Mouse (Mus musculus) heart, embryonic 16.5 days (tissue): ENCODE data around the gene Mpzl1. TPM values are rescaled to one million over a fixed set of nuclear protein-coding genes. Genes with fewer than 3 reads are reported as not detected.

Source experiments
- ATAC-seq: fragments of 200-750 bp; cut with Nextera tagmentation; replicated peaks from 2 replicates; pipeline ENCODE4 v1.8.0; 2017; ENCODE audit warnings: moderate number of reproducible peaks; ENCODE audit not compliant: insufficient read depth, low FRiP score; ENCODE audit errors: extremely low read depth
- H3K27ac ChIP-seq: fragments of 300-500 bp; sonication (generic); 2 replicates; pipeline ENCODE4 v1.5.1; 2014; ENCODE audit warnings: mild to moderate bottlenecking, low read length, control low read depth, moderate library complexity
- H3K27me3 ChIP-seq: fragments of 300-500 bp; sonication (generic); 2 replicates; pipeline ENCODE4 v1.6.1; 2014; ENCODE audit warnings: low read length, mixed read lengths; ENCODE audit not compliant: control insufficient read depth, insufficient read depth
- H3K36me3 ChIP-seq: fragments of 300-500 bp; sonication (generic); 2 replicates; pipeline ENCODE4 v1.6.1; 2014; ENCODE audit not compliant: control insufficient read depth, insufficient read depth
- H3K4me1 ChIP-seq: fragments of 300-500 bp; sonication (generic); 2 replicates; pipeline ENCODE4 v1.6.1; 2014; ENCODE audit warnings: low read length, mixed read lengths; ENCODE audit not compliant: control insufficient read depth, insufficient read depth
- H3K4me2 ChIP-seq: fragments of 300-500 bp; sonication (generic); 2 replicates; pipeline ENCODE4 v1.6.1; 2014; ENCODE audit warnings: low read depth, mild to moderate bottlenecking, control low read depth, low read length
- H3K4me3 ChIP-seq: fragments of 300-500 bp; sonication (generic); 2 replicates; pipeline ENCODE4 v1.5.1; 2014; ENCODE audit warnings: mild to moderate bottlenecking, control low read depth, low read length
- H3K9ac ChIP-seq: fragments of 300-500 bp; sonication (generic); 2 replicates; pipeline ENCODE4 v1.6.1; 2014; ENCODE audit warnings: low read length, control low read depth
- H3K9me3 ChIP-seq: fragments of 300-500 bp; sonication (generic); replicated peaks from 2 replicates; pipeline ENCODE4 v1.6.1; 2016; ENCODE audit warnings: low read length; ENCODE audit not compliant: control insufficient read depth
- WGBS: fragments of 180-500 bp; shearing (Covaris S2); extraction: QIAGEN DNeasy Blood & Tissue Kit; methylation state at CpG from one replicate; pipeline ENCODE4 v1.1.7; 2014; 5-methylcytosine and 5-hydroxymethylcytosine counted together
- polyA plus RNA-seq: library from polyadenylated mRNA; unstranded; fragments of >200 nt; fragmentation: Nextera tagmentation; extraction: Ambion mirVana; gene quantifications from 2 replicates; pipeline ENCODE4 v1.2.1, GENCODE M21; 2015

Gene Mpzl1
- polyA plus RNA-seq, 1 experiment from 2014 or later = 95.3 TPM

DNA sequence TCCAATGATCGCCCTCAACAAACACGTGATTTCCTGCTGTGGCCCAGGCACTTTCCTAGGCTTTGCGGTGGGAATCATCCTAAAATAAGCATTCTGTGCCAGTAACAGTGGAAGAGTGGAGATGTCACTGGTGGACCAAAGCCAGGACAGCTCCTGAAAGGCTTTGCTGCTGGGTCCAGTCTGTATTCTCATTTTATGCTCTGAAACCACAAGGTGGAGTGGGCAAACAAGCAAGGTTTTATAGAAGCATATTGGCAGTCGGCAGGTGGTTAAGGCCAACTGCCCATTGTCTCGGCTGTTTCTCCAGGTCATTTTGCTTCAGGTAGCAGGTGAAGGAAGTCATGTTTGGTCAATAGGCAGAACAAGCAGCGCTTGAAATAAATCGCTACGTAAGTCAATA, 3.2 kb downstream of the Mpzl1 start:
- Histone ChIP-seq H3K27ac (no peak overlapping the region), H3K4me1 (peaks cover 26% of the 10 kb centered on the region), H3K4me2 (no peak overlapping the region), H3K27me3 (no peaks in the 10 kb centered on the region), H3K4me3 (no peak overlapping the region), H3K9me3 (no peaks in the 10 kb centered on the region), H3K36me3 (no peaks in the 10 kb centered on the region), H3K9ac (no peak overlapping the region)
- 77% methylated on average over 8 of the region's 8 CpGs for WGBS
- no peak for ATAC-seq

- Histone ChIP-seq H3K27ac (no peak overlapping the region), H3K27me3 (no peaks in the 10 kb centered on the region), H3K9me3 (no peaks in the 10 kb centered on the region), H3K36me3 (no peaks in the 10 kb centered on the region), H3K4me3 (no peak overlapping the region), H3K4me2 (no peak overlapping the region), H3K9ac (no peak overlapping the region), H3K4me1 (peaks cover 24% of the 10 kb centered on the region; the same call in 1 of the 2 replicates)
- ATAC-seq = no peak
- 45% methylated on average over 8 of the region's 8 CpGs for WGBS
Measured at GRCm38 (mm10) chr1:165629975-165630374, 4.4 kb downstream of the Mpzl1 start.

GRCm38 (mm10) chr1:165628603-165629002, 5.7 kb downstream of the Mpzl1 start:
- Histone ChIP-seq H3K9ac (no peak overlapping the region), H3K27ac (no peak overlapping the region), H3K4me2 (no peak overlapping the region), H3K4me3 (no peak overlapping the region), H3K27me3 (no peaks in the 10 kb centered on the region), H3K9me3 (no peaks in the 10 kb centered on the region), H3K4me1 (peaks cover 23% of the 10 kb centered on the region; the same call in 1 of the 2 replicates), H3K36me3 (no peaks in the 10 kb centered on the region)
- 24% methylated on average over 1 of the region's 1 CpGs for WGBS
- no peak for ATAC-seq

DNA sequence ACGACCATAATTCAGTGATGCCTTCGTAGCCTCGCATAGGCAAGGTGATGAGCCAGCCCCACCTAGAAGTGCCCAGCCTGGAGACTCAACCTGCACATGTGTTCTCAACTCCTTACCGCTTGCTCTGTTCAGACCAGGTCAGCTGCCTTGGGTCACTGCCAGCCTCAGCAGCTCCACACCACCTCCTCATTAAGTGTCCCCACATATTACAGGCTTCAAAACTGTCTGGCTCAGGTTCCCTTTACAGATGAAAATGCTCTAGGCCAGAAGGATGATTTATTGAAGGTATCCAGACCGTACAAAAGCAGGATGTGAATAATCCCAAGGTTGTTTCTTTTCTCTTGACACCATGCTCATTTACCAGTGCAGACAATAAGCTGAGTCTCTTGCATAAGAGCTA, 8.4 kb downstream of the Mpzl1 start:
- Histone ChIP-seq H3K27ac (no peak overlapping the region; the same call in 1 of the 2 replicates), H3K4me1 (peaks cover 16% of the 10 kb centered on the region; the same call in 1 of the 2 replicates), H3K4me3 (no peak overlapping the region), H3K27me3 (no peaks in the 10 kb centered on the region), H3K9me3 (no peaks in the 10 kb centered on the region), H3K4me2 (no peak overlapping the region), H3K9ac (no peak overlapping the region), H3K36me3 (peaks cover 3% of the 10 kb centered on the region; the same call in 1 of the 2 replicates)
- WGBS = 73% methylated on average over 5 of the region's 5 CpGs
- no peak for ATAC-seq

- Histone ChIP-seq H3K4me2 (no peak overlapping the region), H3K36me3 (peaks cover 3% of the 10 kb centered on the region; the same call in 1 of the 2 replicates), H3K27ac (no peak overlapping the region), H3K4me3 (no peak overlapping the region), H3K27me3 (no peaks in the 10 kb centered on the region), H3K4me1 (peaks cover 12% of the 10 kb centered on the region; the same call in 1 of the 2 replicates), H3K9ac (no peak overlapping the region), H3K9me3 (no peaks in the 10 kb centered on the region)
- no peak for ATAC-seq
- 76% methylated on average over 5 of the region's 5 CpGs for WGBS
Measured at GRCm38 (mm10) chr1:165625058-165625457, 9.3 kb downstream of the Mpzl1 start.

GRCm38 (mm10) chr1:165618201-165618624, 16.1 kb downstream of the Mpzl1 start:
- H3K4me1 ChIP-seq = peaks cover 29% of the 10 kb centered on the region
- H3K9ac ChIP-seq = peak overlapping the region; percentile 11
- H3K4me2 ChIP-seq = peak overlapping the region; percentile 58
- H3K4me3 ChIP-seq = peak overlapping the region; percentile 24; the same call in 1 of the 2 replicates
- 33% methylated on average over 9 of the region's 9 CpGs for WGBS
- H3K9me3 ChIP-seq = peaks cover 5% of the 10 kb centered on the region
- peak overlapping the region; percentile 91 for H3K27ac ChIP-seq
- peak; percentile 77 for ATAC-seq
- H3K36me3 ChIP-seq = peaks cover 22% of the 10 kb centered on the region
- no peaks in the 10 kb centered on the region for H3K27me3 ChIP-seq

DNA sequence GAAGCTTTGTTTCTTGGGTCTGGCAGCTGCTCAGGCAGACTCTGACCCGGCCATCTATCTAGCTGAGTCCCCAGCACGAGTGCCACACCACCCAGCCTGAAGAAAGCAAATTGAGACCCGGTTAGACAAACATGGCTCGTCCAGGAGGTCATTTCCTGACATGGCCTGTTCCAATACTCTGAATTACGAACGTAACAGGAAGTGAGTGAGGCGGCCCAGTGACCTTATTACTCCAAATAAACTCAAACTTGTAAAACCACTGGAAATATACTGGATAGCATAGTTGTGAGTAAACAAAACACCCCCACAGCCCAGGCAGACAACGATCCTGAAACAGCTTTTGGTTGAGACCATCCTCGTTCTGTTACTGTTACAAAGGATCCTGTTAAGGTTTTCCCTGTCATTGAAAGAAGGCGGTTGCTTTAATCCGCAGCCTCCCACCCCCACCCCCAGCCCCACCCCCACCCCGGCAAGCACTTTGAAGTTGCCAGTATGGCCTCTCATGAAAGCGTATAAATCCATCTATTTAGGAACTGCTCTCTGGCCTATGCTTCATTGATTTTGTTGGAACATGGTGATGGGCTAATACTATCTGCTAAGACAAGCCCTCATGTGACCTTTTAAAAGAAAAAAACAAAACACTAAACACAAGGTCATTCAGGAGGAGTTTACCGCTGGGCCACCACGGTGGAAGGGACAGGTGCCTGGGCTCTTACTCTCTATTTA, 17.0 kb downstream of the Mpzl1 start:
- WGBS = 39% methylated on average over 15 of the region's 15 CpGs
- Histone ChIP-seq H3K4me2 (peak overlapping the region; percentile 58), H3K4me3 (no peak overlapping the region), H3K27me3 (no peaks in the 10 kb centered on the region), H3K9ac (peak overlapping the region; percentile 41), H3K27ac (peak overlapping the region; percentile 91), H3K36me3 (peaks cover 19% of the 10 kb centered on the region), H3K9me3 (peaks cover 5% of the 10 kb centered on the region), H3K4me1 (peaks cover 29% of the 10 kb centered on the region)
- ATAC-seq = no peak; the same call in 1 of the 2 replicates

DNA sequence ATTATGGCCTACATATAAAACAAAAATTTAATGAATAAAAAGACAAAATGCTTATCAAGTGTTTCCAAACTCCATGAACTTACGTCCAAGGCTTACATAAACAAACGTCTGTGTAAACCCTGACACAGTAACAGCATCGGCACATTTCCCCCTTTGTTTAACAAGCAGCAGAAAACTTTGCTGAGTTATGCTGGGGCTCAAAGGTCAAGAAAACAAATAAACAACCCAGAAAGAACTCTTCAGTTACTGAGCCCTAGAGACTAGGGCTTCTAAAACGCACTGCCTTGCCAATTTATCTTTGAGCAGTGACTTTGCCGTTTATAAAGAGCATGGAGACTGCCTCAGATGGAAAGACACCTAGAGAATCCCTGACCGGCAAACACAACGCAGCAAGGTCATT, 17.7 kb downstream of the Mpzl1 start:
- H3K27ac ChIP-seq = peak overlapping the region; percentile 91
- H3K9ac ChIP-seq = peak overlapping the region; percentile 41
- ATAC-seq = no peak
- 42% methylated on average over 7 of the region's 7 CpGs for WGBS
- H3K4me2 ChIP-seq = no peak overlapping the region; the same call in 1 of the 2 replicates
- peaks cover 29% of the 10 kb centered on the region for H3K4me1 ChIP-seq
- peaks cover 5% of the 10 kb centered on the region for H3K9me3 ChIP-seq
- no peaks in the 10 kb centered on the region for H3K27me3 ChIP-seq
- H3K36me3 ChIP-seq = peaks cover 19% of the 10 kb centered on the region
- no peak overlapping the region for H3K4me3 ChIP-seq

GRCm38 (mm10) chr1:165614793-165615192, 19.5 kb downstream of the Mpzl1 start:
- no peak for ATAC-seq
- H3K27ac ChIP-seq = no peak overlapping the region
- peaks cover 37% of the 10 kb centered on the region for H3K4me1 ChIP-seq
- H3K4me2 ChIP-seq = no peak overlapping the region
- 86% methylated on average over 3 of the region's 3 CpGs for WGBS
- H3K4me3 ChIP-seq = no peak overlapping the region
- peaks cover 19% of the 10 kb centered on the region for H3K36me3 ChIP-seq
- H3K27me3 ChIP-seq = no peaks in the 10 kb centered on the region
- no peak overlapping the region for H3K9ac ChIP-seq
- peaks cover 5% of the 10 kb centered on the region for H3K9me3 ChIP-seq
